Comparison of ENCODE assay signal across 9 mouse cellular contexts in genomic region chr5:114771796-114772195, GRCm38 (mm10). TPM values are rescaled to one million over a fixed set of nuclear protein-coding genes. Genes with fewer than 3 reads are reported as not detected.
DNase-seq lines count a peak whose midpoint lies in the region; ATAC-seq lines count a peak whose summit lies in the region.
"Had no signal": no experiment of that assay in that cellular context is flagged by ENCODE, and none has a peak within 500 bp of the region (broad histone marks: within the 10 kb centered on the region; RNA-seq: fewer than 3 reads in every experiment).

No protein-coding gene starts in this region.

- DNase-seq in heart, adult 8-10 months (ENCODE audit: low spot score), result peak; percentile 38
- DNase-seq in heart, postnatal 25 days (ENCODE audit: low spot score), result no peak
- no peak for DNase-seq in hindbrain, embryonic 14.5 days (ENCODE audit: low spot score)
- DNase-seq in adrenal gland, postnatal 4 days (ENCODE audit: low spot score in 2 of 2), result no peak
- DNase-seq in layer of hippocampus, postnatal 10 days (ENCODE audit: low spot score in 2 of 2), result no peak
- DNase-seq in frontal cortex, postnatal 10 days (ENCODE audit: low spot score in 2 of 2), result no peak

- peak overlapping the region; percentile 84 for H3K4me2 ChIP-seq in hindbrain, embryonic 14.5 days (replicated peaks)
- peak overlapping the region; percentile 60 for H3K4me2 ChIP-seq in midbrain, embryonic 16.5 days (ENCODE audit: low read length)

- H3K9me3 ChIP-seq in hindbrain, embryonic 14.5 days (ENCODE audit: control insufficient read depth, low read length), result no peaks in the 10 kb centered on the region
- no peaks in the 10 kb centered on the region for H3K9me3 ChIP-seq in midbrain, embryonic 16.5 days (replicated peaks; ENCODE audit: control insufficient read depth, low read length, poor library complexity, severe bottlenecking)

- ATAC-seq in hindbrain, embryonic 14.5 days (ENCODE audit: low FRiP score), result no peak
- ATAC-seq in midbrain, embryonic 16.5 days, result no peak
- ATAC-seq: Patski had no signal

- peaks cover 14% of the 10 kb centered on the region for H3K4me1 ChIP-seq in brown adipose tissue, adult 24 weeks (ENCODE audit: control insufficient read depth, insufficient read depth, insufficient read length, low read length)
- peaks cover 25% of the 10 kb centered on the region for H3K4me1 ChIP-seq in hindbrain, embryonic 14.5 days (replicated peaks; ENCODE audit: control insufficient read depth, insufficient read depth, low read length)
- peaks cover 30% of the 10 kb centered on the region for H3K4me1 ChIP-seq in midbrain, embryonic 16.5 days (ENCODE audit: control insufficient read depth, insufficient read depth, low read length)

- intact Hi-C loops in heart, postnatal 25 days (cut with DNase I), result loop anchor here (2.0 kb wide), 1 partner anchor 63 kb away; no protein-coding TSS in a partner anchor

- H3K9ac ChIP-seq in hindbrain, embryonic 14.5 days, result peak overlapping the region; percentile 96; the same call in 1 of the 2 replicates
- peak overlapping the region; percentile 25; the same call in 1 of the 2 replicates for H3K9ac ChIP-seq in midbrain, embryonic 16.5 days (ENCODE audit: low read depth, low read length)

- WGBS in hindbrain, embryonic 14.5 days, result 76% methylated on average over 8 of the region's 8 CpGs
- WGBS in midbrain, embryonic 16.5 days, result 76% methylated on average over 8 of the region's 8 CpGs

- H3K27ac ChIP-seq in brown adipose tissue, adult 24 weeks (replicated peaks; ENCODE audit: low read depth, low read length), result peak overlapping the region; percentile 64
- H3K27ac ChIP-seq in hindbrain, embryonic 14.5 days, result no peak overlapping the region
- no peak overlapping the region; the same call in 1 of the 2 replicates for H3K27ac ChIP-seq in midbrain, embryonic 16.5 days (ENCODE audit: low read length)

- no peaks in the 10 kb centered on the region for H3K27me3 ChIP-seq in hindbrain, embryonic 14.5 days (ENCODE audit: control insufficient read depth, insufficient read depth, low read length)
- H3K27me3 ChIP-seq in midbrain, embryonic 16.5 days (ENCODE audit: control insufficient read depth, insufficient read depth, low read depth, low read length), result no peaks in the 10 kb centered on the region
- H3K27me3 ChIP-seq: Patski had no signal

- H3K36me3 ChIP-seq in hindbrain, embryonic 14.5 days (replicated peaks; ENCODE audit: control insufficient read depth, insufficient read depth), result no peaks in the 10 kb centered on the region
- H3K36me3 ChIP-seq in midbrain, embryonic 16.5 days (ENCODE audit: control insufficient read depth, insufficient read depth, low read length), result no peaks in the 10 kb centered on the region

- H3K4me3 ChIP-seq in brown adipose tissue, adult 24 weeks (ENCODE audit: insufficient read depth, low read depth, low read length), result peak overlapping the region; percentile 85
- peak overlapping the region; percentile 92 for H3K4me3 ChIP-seq in hindbrain, embryonic 14.5 days (replicated peaks; ENCODE audit: low read length)
- peak overlapping the region; percentile 81 for H3K4me3 ChIP-seq in midbrain, embryonic 16.5 days (ENCODE audit: low read depth, low read length)

RNA-seq across cellular contexts. Expression of gene Ankrd13a, which starts 2.7 kb away (rescaled TPM):
- total RNA-seq in heart, adult 8-10 months (2022), result 10 to 100 TPM; 28.0 to 34.3 (median 30.1) TPM
- 10 to 100 TPM; 31.3 to 35.2 TPM for total RNA-seq in heart, postnatal 25 days (2021)
- 37.1 and 53.8 TPM in 2 replicates for polyA plus RNA-seq in brown adipose tissue, adult 24 weeks (2012; ENCODE audit: insufficient read depth, insufficient read length, missing spikeins)
- polyA plus RNA-seq in hindbrain, embryonic 14.5 days (2014; fragmentation: Nextera tagmentation; extraction: Ambion mirVana), result 45.5 and 48.9 TPM in 2 replicates
- 24.3 and 29.0 TPM in 2 replicates for polyA plus RNA-seq in midbrain, embryonic 16.5 days (2015; fragmentation: Nextera tagmentation; extraction: Ambion mirVana)
- 100 to 1,000 TPM; 105 to 111 TPM for total RNA-seq in adrenal gland, postnatal 4 days (2021)
- 10 to 100 TPM; 40.2 to 45.1 TPM for total RNA-seq in layer of hippocampus, postnatal 10 days (2021)

RNA-seq across cellular contexts. Expression of gene Git2, which starts 3.5 kb away (rescaled TPM):
- total RNA-seq in heart, adult 8-10 months (2022), result 10 to 100 TPM; 27.9 to 34.6 (median 30.5) TPM
- total RNA-seq in heart, postnatal 25 days (2021), result 10 to 100 TPM; 29.1 to 37.9 TPM
- 15.1 and 17.6 TPM in 2 replicates for polyA plus RNA-seq in brown adipose tissue, adult 24 weeks (2012; ENCODE audit: insufficient read depth, insufficient read length, missing spikeins)
- 44.3 and 45.1 TPM in 2 replicates for polyA plus RNA-seq in hindbrain, embryonic 14.5 days (2014; fragmentation: Nextera tagmentation; extraction: Ambion mirVana)
- polyA plus RNA-seq in midbrain, embryonic 16.5 days (2015; fragmentation: Nextera tagmentation; extraction: Ambion mirVana), result 48.4 and 54.1 TPM in 2 replicates
- 10 to 100 TPM; 56.2 to 59.5 TPM for total RNA-seq in adrenal gland, postnatal 4 days (2021)
- 10 to 100 TPM; 42.4 to 44.8 TPM for total RNA-seq in layer of hippocampus, postnatal 10 days (2021)

RNA-seq across cellular contexts. Expression of gene 1500011B03Rik, which starts 51.5 kb away (rescaled TPM):
- total RNA-seq in heart, adult 8-10 months (2022), result 1 to 10 TPM; 3.6 to 6.3 (median 4.7) TPM
- 1 to 10 TPM; 5.1 to 5.7 TPM for total RNA-seq in heart, postnatal 25 days (2021)
- polyA plus RNA-seq in brown adipose tissue, adult 24 weeks (2012; ENCODE audit: insufficient read depth, insufficient read length, missing spikeins), result 2.1 and 5.5 TPM in 2 replicates
- polyA plus RNA-seq in hindbrain, embryonic 14.5 days (2014; fragmentation: Nextera tagmentation; extraction: Ambion mirVana), result 290 and 308 TPM in 2 replicates
- polyA plus RNA-seq in midbrain, embryonic 16.5 days (2015; fragmentation: Nextera tagmentation; extraction: Ambion mirVana), result 272 and 306 TPM in 2 replicates
- total RNA-seq in adrenal gland, postnatal 4 days (2021), result 10 to 100 TPM; 88.4 to 91.9 TPM
- 100 to 1,000 TPM; 154 to 155 TPM for total RNA-seq in layer of hippocampus, postnatal 10 days (2021)

Comparison
In these comparisons a context has a peak if more than half of its experiments do, and no peak if none do; other contexts are left out.
1. RNA of gene 1500011B03Rik, which starts 51.5 kb away (total RNA-seq): 154 to 155 TPM in layer of hippocampus, postnatal 10 days and 88.4 to 91.9 TPM in adrenal gland, postnatal 4 days; 5.1 to 5.7 TPM in heart, postnatal 25 days and 3.6 to 6.3 TPM in heart, adult 8-10 months; every median in the first group is over 10 times any median in the second.
2. Peak in every context shown above with its lines, with median percentiles within 50 percentile points of each other: H3K4me3 ChIP-seq.